Mouse (Mus musculus): ENCODE measurements at regions not wholly inside any gene's neighbourhood (a gene's known extent, or its start where the extent isn't known, plus 50 kb on each side); places are given as distances from the start of the nearest gene placed in this dataset.

DNA sequence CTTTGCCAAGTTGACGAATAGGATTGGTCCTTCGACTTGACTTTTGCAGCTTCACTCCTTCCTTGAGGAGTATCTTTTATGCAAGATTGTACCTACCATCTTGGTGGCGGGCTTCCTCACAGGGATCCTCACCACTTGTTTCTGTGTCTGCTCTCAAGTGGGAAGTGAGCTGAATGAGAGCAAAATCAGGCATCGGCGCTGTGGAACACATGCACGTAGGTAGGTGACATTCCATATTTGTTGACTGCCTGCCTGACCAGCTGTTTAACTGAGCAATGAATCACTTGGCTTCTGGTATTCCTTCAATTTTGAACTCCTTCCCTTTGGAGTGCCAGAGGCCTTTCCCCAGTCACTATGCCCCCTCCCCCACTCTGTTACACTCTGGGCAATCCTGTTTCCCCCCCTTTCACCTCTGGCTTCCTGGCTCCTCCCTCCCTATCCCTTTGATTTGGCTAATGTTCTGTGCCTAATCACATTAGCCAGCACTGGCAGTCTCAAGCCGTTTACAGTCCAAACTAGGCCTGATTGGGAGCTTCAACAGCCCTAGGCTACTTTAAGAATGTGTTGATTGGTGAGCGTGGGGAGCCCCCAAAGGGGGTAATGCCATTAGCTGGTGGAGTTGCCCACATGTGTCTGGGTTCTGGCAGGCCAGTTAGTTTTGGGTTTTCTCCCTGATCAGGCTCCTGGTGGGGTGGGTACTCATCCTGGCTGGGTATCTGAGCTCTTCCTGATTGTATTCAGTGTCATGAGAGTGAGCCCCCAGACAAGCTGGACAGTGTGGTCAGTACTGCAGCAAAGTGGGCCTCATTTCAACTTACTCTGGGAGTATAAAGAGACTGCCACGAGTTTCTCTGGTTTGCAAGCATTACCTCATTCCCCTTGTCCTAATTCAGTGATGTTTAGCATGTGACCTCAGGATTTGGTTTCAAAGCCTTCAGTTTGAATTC is 285.8 kb downstream of the Bcl11a start:
- TF ChIP-seq POU5F1 (IDR thresholded peaks at IDR 0.05; ENCODE audit: borderline replicate concordance, low read length) (no peak), CTCF (conservative IDR thresholded peaks at IDR 0.05; ENCODE audit: low read length) (no peak), NANOG (IDR thresholded peaks at IDR 0.05; ENCODE audit: borderline replicate concordance, low read length) (no peak)
- H3K4me1 ChIP-seq (replicated peaks; ENCODE audit: low read depth, low read length), result no peaks in the 10 kb centered on the region
- H3K9me3 ChIP-seq (ENCODE audit: low read length), result peaks cover 8% of the 10 kb centered on the region; the same call in 1 of the 2 replicates
- no peak overlapping the region for H3K4me3 ChIP-seq (replicated peaks; ENCODE audit: low read length)
- peaks cover 15% of the 10 kb centered on the region; the same call in 1 of the 2 replicates for H3K27me3 ChIP-seq (ENCODE audit: insufficient read depth, low read length)
- H3K36me3 ChIP-seq (ENCODE audit: insufficient read depth, low read length), result no peaks in the 10 kb centered on the region

DNA sequence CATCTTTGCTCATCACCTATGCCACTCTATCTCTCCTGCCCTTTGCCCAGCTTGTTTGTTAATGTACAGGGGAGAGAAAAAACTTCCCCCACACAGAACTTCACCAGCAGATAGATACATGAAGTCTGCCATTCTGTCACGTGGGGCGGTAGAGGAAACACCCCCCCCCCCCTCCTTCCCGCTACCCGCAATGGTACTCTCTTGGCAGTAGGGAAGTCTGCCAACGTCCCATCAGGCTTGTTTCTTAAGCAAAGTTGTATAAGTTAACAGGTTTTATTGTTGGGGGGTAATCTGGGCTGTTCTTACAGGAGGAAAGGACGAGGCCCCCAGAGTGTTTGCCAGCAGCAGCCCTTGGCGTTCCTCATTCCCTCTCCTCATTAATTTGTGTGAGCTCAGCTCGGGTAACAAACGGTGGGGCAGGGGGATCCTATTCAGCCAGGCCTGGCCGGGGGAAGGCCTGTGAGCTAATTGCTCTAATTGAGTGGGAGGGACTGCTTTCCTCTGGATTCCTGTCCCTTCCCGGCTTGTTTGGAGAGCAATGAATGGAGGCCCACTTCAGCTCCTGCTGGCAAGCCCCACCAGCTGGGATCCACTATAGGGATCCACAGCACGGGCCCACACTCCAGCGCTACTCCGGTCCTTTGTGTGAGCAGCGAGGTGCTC is 292.5 kb downstream of the Bcl11a start:
- H3K27me3 ChIP-seq (ENCODE audit: insufficient read depth, low read length), result peaks cover 14% of the 10 kb centered on the region; the same call in 1 of the 2 replicates
- no peaks in the 10 kb centered on the region for H3K9me3 ChIP-seq (ENCODE audit: low read length)
- H3K36me3 ChIP-seq (ENCODE audit: insufficient read depth, low read length), result no peaks in the 10 kb centered on the region
- TF ChIP-seq POU5F1 (IDR thresholded peaks at IDR 0.05; ENCODE audit: borderline replicate concordance, low read length) (no peak), CTCF (conservative IDR thresholded peaks at IDR 0.05; ENCODE audit: low read length) (no peak), NANOG (IDR thresholded peaks at IDR 0.05; ENCODE audit: borderline replicate concordance, low read length) (no peak)
- no peak overlapping the region for H3K4me3 ChIP-seq (replicated peaks; ENCODE audit: low read length)
- peaks cover 6% of the 10 kb centered on the region for H3K4me1 ChIP-seq (replicated peaks; ENCODE audit: low read depth, low read length)

DNA sequence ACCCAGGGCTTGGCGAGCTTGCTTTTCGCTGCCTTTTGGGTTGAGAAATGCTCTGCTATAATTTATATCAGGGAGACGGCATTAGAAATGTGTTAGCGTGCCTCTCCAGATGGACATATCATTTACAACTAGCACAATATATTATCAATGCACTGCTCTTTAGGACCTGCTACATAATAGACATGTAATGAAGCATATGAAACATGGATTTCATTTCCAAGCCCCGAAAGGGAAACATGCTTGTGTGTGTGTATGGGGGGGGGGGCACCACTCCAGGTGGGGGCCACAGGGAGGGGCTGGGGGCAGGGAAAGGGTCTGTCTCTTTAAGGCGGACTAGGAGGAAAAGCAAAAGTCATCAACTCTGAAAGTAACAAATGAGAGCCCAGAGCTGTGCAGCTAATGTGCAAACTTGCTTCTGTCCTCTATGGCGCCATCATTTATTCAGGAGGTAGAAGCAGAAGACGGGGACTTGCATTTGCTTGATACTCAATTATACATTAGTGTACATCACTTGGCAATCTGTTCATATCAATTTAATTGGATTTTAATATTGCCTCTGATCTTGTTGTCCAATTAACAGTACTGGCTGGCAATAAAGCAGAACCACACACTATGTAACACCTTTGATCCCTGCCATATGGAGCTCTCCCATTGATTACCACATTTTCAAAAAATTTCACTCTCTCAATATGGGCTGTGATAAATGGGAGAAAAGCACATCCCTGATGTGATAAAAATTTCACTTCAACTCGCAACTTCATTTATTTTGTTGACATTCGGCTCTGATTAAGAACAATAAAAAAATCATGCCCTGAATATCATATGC is 293.2 kb downstream of the Bcl11a start:
- Histone ChIP-seq H3K9me3 (ENCODE audit: low read length) (no peaks in the 10 kb centered on the region), H3K27me3 (ENCODE audit: insufficient read depth, low read length) (peaks cover 14% of the 10 kb centered on the region; the same call in 1 of the 2 replicates), H3K4me3 (replicated peaks; ENCODE audit: low read length) (no peak overlapping the region), H3K4me1 (replicated peaks; ENCODE audit: low read depth, low read length) (peaks cover 6% of the 10 kb centered on the region), H3K36me3 (ENCODE audit: insufficient read depth, low read length) (no peaks in the 10 kb centered on the region)
- TF ChIP-seq POU5F1 (IDR thresholded peaks at IDR 0.05; ENCODE audit: borderline replicate concordance, low read length), result no peak
- TF ChIP-seq NANOG (IDR thresholded peaks at IDR 0.05; ENCODE audit: borderline replicate concordance, low read length), result no peak
- TF ChIP-seq CTCF (conservative IDR thresholded peaks at IDR 0.05; ENCODE audit: low read length), result no peak

DNA sequence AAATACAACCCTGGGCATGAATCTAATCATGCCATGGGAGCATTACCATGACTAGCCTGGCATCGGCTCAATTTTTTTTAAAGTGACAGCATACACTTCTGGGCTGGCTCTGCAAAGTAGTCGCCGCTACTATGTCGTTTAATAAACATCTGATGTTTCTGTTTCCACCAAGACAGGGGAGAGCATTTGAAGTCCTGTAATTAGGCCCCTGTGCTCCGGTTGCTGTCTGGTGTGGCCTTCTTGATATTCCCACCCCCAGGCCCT is 293.8 kb downstream of the Bcl11a start:
- H3K4me3 ChIP-seq (replicated peaks; ENCODE audit: low read length), result no peak overlapping the region
- no peak for TF ChIP-seq CTCF (conservative IDR thresholded peaks at IDR 0.05; ENCODE audit: low read length)
- TF ChIP-seq POU5F1 (IDR thresholded peaks at IDR 0.05; ENCODE audit: borderline replicate concordance, low read length), result no peak
- no peak for TF ChIP-seq NANOG (IDR thresholded peaks at IDR 0.05; ENCODE audit: borderline replicate concordance, low read length)
- H3K4me1 ChIP-seq (replicated peaks; ENCODE audit: low read depth, low read length), result peaks cover 6% of the 10 kb centered on the region
- peaks cover 12% of the 10 kb centered on the region; the same call in 1 of the 2 replicates for H3K27me3 ChIP-seq (ENCODE audit: insufficient read depth, low read length)
- no peaks in the 10 kb centered on the region for H3K36me3 ChIP-seq (ENCODE audit: insufficient read depth, low read length)
- no peaks in the 10 kb centered on the region for H3K9me3 ChIP-seq (ENCODE audit: low read length)

DNA sequence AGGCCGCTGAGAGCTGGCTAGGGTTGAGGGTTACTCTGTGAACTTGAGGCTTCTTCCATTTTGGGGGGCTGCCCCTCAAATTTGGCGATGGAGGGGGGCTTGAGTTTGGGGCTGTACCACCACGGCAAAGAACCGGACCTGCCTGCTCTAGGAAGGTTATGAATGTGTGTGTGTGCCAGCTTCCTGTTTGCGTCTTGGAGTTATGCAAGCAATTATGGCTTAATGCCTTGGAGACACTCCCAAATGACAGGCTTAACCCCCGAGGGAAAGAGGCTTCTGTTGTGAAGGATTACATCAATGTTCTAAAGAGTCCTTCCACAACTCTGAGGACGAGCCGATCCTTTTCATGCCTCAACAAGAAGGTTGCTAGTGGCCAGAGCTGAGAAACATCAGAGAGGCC is 294.1 kb downstream of the Bcl11a start:
- H3K27me3 ChIP-seq (ENCODE audit: insufficient read depth, low read length), result peaks cover 11% of the 10 kb centered on the region; the same call in 1 of the 2 replicates
- H3K9me3 ChIP-seq (ENCODE audit: low read length), result no peaks in the 10 kb centered on the region
- TF ChIP-seq POU5F1 (IDR thresholded peaks at IDR 0.05; ENCODE audit: borderline replicate concordance, low read length) (no peak), NANOG (IDR thresholded peaks at IDR 0.05; ENCODE audit: borderline replicate concordance, low read length) (no peak), CTCF (conservative IDR thresholded peaks at IDR 0.05; ENCODE audit: low read length) (no peak)
- no peak overlapping the region for H3K4me3 ChIP-seq (replicated peaks; ENCODE audit: low read length)
- peaks cover 6% of the 10 kb centered on the region for H3K4me1 ChIP-seq (replicated peaks; ENCODE audit: low read depth, low read length)
- no peaks in the 10 kb centered on the region for H3K36me3 ChIP-seq (ENCODE audit: insufficient read depth, low read length)

DNA sequence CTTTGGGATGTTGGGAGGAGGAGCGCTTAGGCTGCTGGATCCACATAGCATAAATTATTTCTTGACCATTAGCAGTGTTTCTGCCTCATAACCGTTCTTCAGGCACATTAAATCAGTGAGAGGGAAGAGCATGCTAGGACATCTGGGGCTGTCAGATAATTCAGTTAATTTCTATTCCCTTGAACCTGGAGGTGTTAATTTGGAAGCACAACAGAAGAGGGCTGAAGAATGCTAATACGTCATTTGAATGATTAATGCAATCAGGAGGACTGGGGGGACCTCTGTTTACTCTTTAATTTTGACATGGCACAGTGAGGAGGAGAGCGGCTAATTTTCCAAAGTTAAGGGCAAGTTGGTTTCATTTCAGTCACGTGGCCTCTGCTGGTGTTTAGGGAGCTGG is 294.8 kb downstream of the Bcl11a start:
- Histone ChIP-seq H3K4me1 (replicated peaks; ENCODE audit: low read depth, low read length) (peaks cover 6% of the 10 kb centered on the region), H3K4me3 (replicated peaks; ENCODE audit: low read length) (no peak overlapping the region), H3K36me3 (ENCODE audit: insufficient read depth, low read length) (no peaks in the 10 kb centered on the region), H3K9me3 (ENCODE audit: low read length) (no peaks in the 10 kb centered on the region), H3K27me3 (ENCODE audit: insufficient read depth, low read length) (peaks cover 11% of the 10 kb centered on the region; the same call in 1 of the 2 replicates)
- TF ChIP-seq CTCF (conservative IDR thresholded peaks at IDR 0.05; ENCODE audit: low read length) (no peak), NANOG (IDR thresholded peaks at IDR 0.05; ENCODE audit: borderline replicate concordance, low read length) (no peak), POU5F1 (IDR thresholded peaks at IDR 0.05; ENCODE audit: borderline replicate concordance, low read length) (no peak)

DNA sequence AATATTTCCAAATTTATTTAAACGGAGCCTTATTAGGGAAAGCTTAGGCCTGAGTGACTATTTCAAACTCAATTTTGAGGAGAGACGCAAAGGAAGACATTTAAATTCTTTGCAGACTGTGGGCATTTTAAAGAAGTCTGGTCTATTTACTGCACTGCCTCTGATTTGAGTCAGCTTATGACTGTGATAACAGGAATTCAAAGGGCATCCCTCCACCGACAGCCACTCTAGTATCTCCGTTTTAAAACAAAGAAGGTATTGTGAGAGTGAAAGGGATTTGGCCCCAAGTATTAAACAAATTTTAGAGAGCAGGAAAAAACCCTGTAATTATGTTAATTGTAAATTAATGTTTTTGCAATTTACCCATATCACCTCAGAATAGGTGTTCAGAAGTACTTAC is 295.4 kb downstream of the Bcl11a start:
- Histone ChIP-seq H3K27me3 (ENCODE audit: insufficient read depth, low read length) (peaks cover 11% of the 10 kb centered on the region; the same call in 1 of the 2 replicates), H3K4me3 (replicated peaks; ENCODE audit: low read length) (no peak overlapping the region), H3K36me3 (ENCODE audit: insufficient read depth, low read length) (no peaks in the 10 kb centered on the region), H3K4me1 (replicated peaks; ENCODE audit: low read depth, low read length) (peaks cover 6% of the 10 kb centered on the region), H3K9me3 (ENCODE audit: low read length) (no peaks in the 10 kb centered on the region)
- TF ChIP-seq NANOG (IDR thresholded peaks at IDR 0.05; ENCODE audit: borderline replicate concordance, low read length), result no peak
- TF ChIP-seq CTCF (conservative IDR thresholded peaks at IDR 0.05; ENCODE audit: low read length), result no peak
- no peak for TF ChIP-seq POU5F1 (IDR thresholded peaks at IDR 0.05; ENCODE audit: borderline replicate concordance, low read length)

DNA sequence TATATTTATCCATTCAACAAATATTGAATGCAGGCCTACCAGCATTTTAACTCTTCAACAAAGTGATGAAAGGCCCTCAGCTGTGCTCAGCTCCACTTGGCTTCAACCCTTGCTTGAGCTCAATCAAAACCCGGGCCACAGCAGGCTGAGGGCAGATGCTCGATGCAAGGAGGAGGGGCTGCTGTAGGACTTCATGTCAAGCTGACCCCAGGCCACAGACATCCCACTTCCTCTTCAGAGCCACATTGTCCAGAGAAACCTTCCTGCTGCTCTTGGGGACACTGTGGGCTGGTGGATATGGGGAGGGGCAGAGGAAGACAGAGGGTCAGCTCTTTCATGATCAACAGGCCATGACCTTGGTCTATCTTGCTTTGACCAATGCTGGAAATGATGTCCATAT is 299.7 kb downstream of the Bcl11a start:
- Histone ChIP-seq H3K27me3 (ENCODE audit: insufficient read depth, low read length) (no peaks in the 10 kb centered on the region), H3K9me3 (ENCODE audit: low read length) (no peaks in the 10 kb centered on the region; the same call in 1 of the 2 replicates), H3K36me3 (ENCODE audit: insufficient read depth, low read length) (no peaks in the 10 kb centered on the region), H3K4me1 (replicated peaks; ENCODE audit: low read depth, low read length) (no peaks in the 10 kb centered on the region), H3K4me3 (replicated peaks; ENCODE audit: low read length) (no peak overlapping the region)
- TF ChIP-seq POU5F1 (IDR thresholded peaks at IDR 0.05; ENCODE audit: borderline replicate concordance, low read length), result no peak
- no peak for TF ChIP-seq NANOG (IDR thresholded peaks at IDR 0.05; ENCODE audit: borderline replicate concordance, low read length)
- TF ChIP-seq CTCF (conservative IDR thresholded peaks at IDR 0.05; ENCODE audit: low read length), result no peak

All from E14TG2a.4 (cell line).